Mouse (Mus musculus): Measurements from ENCODE around the gene Psmb11.

DNA sequence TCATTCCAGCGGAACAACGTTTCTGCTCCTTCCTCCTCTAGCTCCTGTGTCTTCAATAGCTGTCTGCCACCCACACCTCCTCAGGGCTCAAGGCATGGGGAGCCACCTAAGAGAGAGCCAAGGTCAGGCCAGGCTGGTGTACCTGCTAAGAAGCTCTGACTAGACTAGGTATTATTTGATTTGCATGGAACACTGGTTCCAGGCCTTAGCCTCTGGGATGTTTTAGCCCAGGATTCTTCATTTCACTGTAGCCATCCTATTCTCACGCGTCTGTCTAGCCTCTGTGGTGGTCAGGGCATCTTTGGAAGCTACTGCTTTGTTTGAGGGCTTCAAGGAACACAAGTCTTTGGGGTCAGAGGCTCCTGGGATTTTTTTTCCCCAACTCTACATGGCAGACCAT, 49.1 kb upstream of the Psmb11 start:
- no peak for TF ChIP-seq CTCF (IDR thresholded peaks at IDR 0.05; ENCODE audit: insufficient read depth, low read depth, low read length)
- TF ChIP-seq POLR2A (IDR thresholded peaks at IDR 0.05; ENCODE audit: insufficient read depth, low read depth, low read length) = no peak
